Mouse (Mus musculus) thymus, adult 2 months (tissue): ENCODE data around the gene Arhgef28. TPM values are rescaled to one million over a fixed set of nuclear protein-coding genes. Genes with fewer than 3 reads are reported as not detected.

Experiments used
- DNase-seq: peaks from one replicate; pipeline ENCODE4 v3.0.0; 2021
- H3K27ac ChIP-seq: fragments of 200-500 bp; 2 replicates; pipeline ENCODE4 v1.5.1; 2012; ENCODE audit warnings: low read length, control low read depth; ENCODE audit not compliant: control insufficient read depth, insufficient read depth
- H3K27me3 ChIP-seq: fragments of 200-500 bp; 2 replicates; pipeline ENCODE4 v1.6.1; 2012; ENCODE audit warnings: mild to moderate bottlenecking, low read length, moderate library complexity, mixed read lengths; ENCODE audit not compliant: control insufficient read depth, insufficient read depth
- H3K36me3 ChIP-seq: fragments of 200-500 bp; 2 replicates; pipeline ENCODE4 v1.6.1; 2012; ENCODE audit warnings: mild to moderate bottlenecking, low read length, moderate library complexity; ENCODE audit not compliant: control insufficient read depth, insufficient read depth
- H3K4me1 ChIP-seq: fragments of 200-500 bp; replicated peaks from 2 replicates; pipeline ENCODE4 v1.6.1; 2012; ENCODE audit warnings: low read length; ENCODE audit not compliant: control insufficient read depth, insufficient read depth
- H3K4me3 ChIP-seq: fragments of 200-500 bp; 2 replicates; pipeline ENCODE4 v1.5.1; 2012; ENCODE audit warnings: mild to moderate bottlenecking, low read length, control low read depth, moderate library complexity; ENCODE audit not compliant: control insufficient read depth, insufficient read depth
- CTCF ChIP-seq: fragments of 200-500 bp; IDR thresholded peaks from 2 replicates; pipeline ENCODE4 v1.5.1; 2012; ENCODE audit warnings: mild to moderate bottlenecking, control low read depth, low read length, moderate library complexity, borderline replicate concordance; ENCODE audit not compliant: control insufficient read depth, poor library complexity, insufficient read depth; ENCODE audit errors: extremely low read depth
- POLR2A ChIP-seq: fragments of 200-500 bp; IDR thresholded peaks from 2 replicates; pipeline ENCODE4 v1.6.1; 2012; ENCODE audit warnings: mild to moderate bottlenecking, low read length, control low read depth, moderate library complexity; ENCODE audit not compliant: control insufficient read depth, poor library complexity, insufficient read depth; ENCODE audit errors: extremely low read depth
- WGBS: fragments of 180-500 bp; shearing (Covaris S2); methylation state at CpG from one replicate; pipeline ENCODE4 v1.1.7; 2018; 5-methylcytosine and 5-hydroxymethylcytosine counted together
- polyA plus RNA-seq: library from polyadenylated mRNA; depleted of rRNA; stranded (reverse); fragments of >200 nt; gene quantifications from 2 replicates; pipeline ENCODE4 v1.2.3, GENCODE M21; 2012; rRNA removed

Arhgef28 gene
- 1.7 and 2.0 TPM in 2 replicates for polyA plus RNA-seq

DNA sequence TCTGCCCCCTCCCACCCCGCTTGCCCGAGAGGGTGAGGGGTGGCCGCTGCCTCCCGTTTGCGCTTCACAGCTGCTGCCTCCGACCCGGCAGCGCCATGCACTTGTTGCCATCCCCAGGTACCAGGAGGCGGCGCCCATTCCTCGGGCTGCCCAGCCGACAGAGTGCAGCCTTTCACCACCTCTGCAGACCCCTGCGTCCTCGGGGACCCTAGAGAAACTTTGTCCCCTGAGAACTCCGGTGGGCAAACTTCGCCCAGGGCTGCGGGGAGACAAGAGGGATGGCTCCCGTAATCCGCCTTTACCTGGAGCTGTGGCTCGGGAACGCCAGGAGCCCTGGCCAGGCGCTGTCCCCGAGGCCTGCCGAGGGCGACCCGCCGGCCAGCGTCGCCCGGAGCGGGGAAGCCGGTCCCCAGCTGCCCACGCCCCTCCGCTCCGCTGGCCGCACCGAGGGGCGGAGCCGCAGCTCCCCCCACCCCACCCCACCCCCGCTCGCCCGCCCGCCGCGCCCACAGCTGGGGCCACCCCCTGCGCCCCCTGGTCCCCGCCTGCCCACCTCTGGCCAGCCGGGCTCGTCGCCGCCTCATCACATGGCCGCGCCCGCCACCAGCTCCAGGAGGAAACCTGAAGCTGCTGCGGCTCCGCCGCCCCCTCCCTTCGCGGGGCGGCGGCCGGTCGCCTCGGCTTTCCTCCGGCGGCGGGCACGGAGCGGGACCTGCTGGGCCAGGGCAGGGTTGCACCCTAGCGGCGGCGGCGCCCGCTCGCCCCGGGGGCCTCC is at the start of gene Arhgef28:
Gene Arhgef28, minus strand, starts transcription at position 669 of the 775 bp plus-strand sequence.
- TF ChIP-seq CTCF = 0 out of 2 replicates have a peak, but pooled peaks have one; percentile 32
- TF ChIP-seq POLR2A = no peak
- peak; percentile 40 for DNase-seq
- 0 out of 2 replicates have a peak, but pooled peaks cover 5% of the 10 kb centered on the region for H3K4me1 ChIP-seq
- H3K36me3 ChIP-seq = no peaks in the 10 kb centered on the region
- H3K27ac ChIP-seq = no peak within 1 kb of the TSS
- H3K27me3 ChIP-seq = peaks cover 4% of the 10 kb centered on the region; the same call in 1 of the 2 replicates
- whole genome bisulfite sequencing = 1% methylated on average over 74 of the region's 76 CpGs
- peak within 1 kb of the TSS; percentile 37 for H3K4me3 ChIP-seq

DNA sequence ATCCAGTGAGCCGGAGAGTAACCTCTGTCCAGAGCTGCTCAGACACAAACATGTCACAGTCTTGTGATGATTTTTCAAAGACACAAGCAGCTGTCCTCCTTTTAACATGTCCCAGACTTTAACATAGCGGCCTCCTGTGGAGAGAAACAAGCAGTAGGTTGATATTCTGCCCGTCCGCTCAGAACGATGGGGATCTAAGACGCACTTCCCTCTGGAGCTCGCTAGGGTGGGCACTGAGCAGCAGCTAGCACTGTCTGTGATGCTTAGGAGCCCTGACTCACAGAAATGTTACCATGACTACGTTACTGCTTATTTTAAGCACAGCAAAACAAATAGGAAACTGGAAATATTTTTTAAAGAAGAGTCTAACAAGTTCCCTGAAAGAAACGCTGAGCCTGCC is 48.7 kb upstream of the Arhgef28 start:
- Histone ChIP-seq H3K27ac (no peak overlapping the region), H3K4me3 (no peak overlapping the region), H3K36me3 (peaks cover 74% of the 10 kb centered on the region), H3K27me3 (no peaks in the 10 kb centered on the region), H3K4me1 (no peaks in the 10 kb centered on the region)
- TF ChIP-seq POLR2A (no peak), CTCF (no peak)
- 93% methylated on average over 9 of the region's 9 CpGs for WGBS
- no peak for DNase-seq

DNA sequence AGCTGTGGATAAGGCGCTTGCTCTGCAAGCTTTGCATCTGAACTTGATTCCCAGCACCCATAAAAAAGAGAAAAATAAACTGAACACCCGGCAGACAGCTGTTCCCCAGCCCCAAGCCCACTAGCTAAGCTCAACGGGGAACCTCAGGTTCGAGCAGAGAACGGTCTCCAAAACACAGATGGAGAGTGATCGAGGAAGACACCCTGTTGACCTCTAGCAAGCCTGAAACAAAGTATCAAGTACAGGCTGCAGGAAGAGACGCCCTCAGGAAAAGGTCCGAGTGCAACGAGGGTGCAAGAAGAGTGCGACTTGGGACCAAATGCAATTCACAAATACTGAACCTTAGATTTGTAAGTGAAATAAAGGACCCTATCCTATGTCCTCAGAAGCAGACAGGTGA is 43.4 kb upstream of the Arhgef28 start:
- H3K4me3 ChIP-seq = no peak overlapping the region
- 97% methylated on average over 10 of the region's 10 CpGs for WGBS
- H3K27ac ChIP-seq = no peak overlapping the region
- DNase-seq = no peak
- H3K36me3 ChIP-seq = peaks cover 65% of the 10 kb centered on the region
- H3K4me1 ChIP-seq = peaks cover 2% of the 10 kb centered on the region; the same call in 1 of the 2 replicates
- TF ChIP-seq POLR2A (no peak), CTCF (no peak)
- no peaks in the 10 kb centered on the region for H3K27me3 ChIP-seq

DNA sequence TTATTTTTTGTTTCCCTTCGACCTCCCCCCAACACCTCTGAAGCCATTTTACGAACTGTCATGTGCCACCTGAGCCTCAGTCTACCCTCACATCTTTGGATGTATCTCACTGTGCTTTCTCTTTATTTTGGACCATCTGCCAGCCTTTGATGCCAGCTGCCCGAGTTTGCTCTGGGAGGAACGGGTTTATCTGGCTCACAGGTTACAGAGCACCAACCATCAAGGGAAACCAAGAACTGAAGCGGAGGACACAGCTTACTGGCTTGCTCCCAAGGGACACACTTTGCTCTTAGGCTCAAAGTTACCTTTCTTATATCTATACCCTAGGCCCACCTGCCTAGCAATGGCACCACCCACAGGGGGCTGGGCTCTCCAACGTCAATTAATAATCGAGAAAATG is 39.1 kb upstream of the Arhgef28 start:
- no peak for TF ChIP-seq CTCF
- no peak for TF ChIP-seq POLR2A
- Histone ChIP-seq H3K4me3 (no peak overlapping the region), H3K4me1 (peaks cover 2% of the 10 kb centered on the region; the same call in 1 of the 2 replicates), H3K27me3 (no peaks in the 10 kb centered on the region), H3K27ac (no peak overlapping the region), H3K36me3 (peaks cover 26% of the 10 kb centered on the region)
- no peak for DNase-seq
- 81% methylated on average over 7 of the region's 7 CpGs for WGBS

DNA sequence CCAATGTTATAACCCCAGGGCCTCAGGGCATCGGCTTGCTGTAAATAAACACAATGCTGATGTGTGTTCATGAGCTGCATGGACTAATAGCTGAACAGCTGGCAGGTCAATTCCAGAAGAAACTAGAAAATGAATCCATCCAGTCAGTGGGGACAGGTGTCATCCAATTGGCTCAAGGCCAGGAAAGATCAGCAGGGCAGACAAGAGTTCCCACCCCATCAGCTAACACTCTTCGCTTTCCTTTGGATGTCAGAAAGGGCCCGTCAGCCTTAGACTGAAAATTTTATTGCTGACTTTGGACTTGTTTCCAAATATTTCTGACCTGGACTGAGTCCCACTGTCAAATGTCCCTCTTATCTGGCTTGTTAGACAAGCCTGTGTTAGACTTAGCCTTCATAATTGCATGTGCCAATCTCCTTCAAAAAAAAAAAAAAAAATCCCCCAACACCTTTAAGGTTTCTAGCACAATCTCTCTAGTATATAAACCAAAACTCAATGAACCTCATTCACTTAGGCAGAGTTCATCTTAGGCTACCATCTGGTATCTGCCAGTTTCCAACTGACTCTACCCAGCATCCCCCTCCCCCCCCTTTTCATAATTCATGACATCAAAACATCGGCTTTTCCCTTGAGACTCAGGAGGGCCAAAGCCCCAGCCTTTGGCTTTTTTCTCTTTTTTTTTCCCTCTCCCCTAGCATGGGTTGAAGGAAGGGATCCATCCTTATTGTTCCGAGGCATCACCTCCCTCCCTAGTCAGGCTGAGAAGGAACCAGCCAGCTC is 38.5 kb upstream of the Arhgef28 start:
- peaks cover 20% of the 10 kb centered on the region for H3K36me3 ChIP-seq
- H3K27me3 ChIP-seq = no peaks in the 10 kb centered on the region
- H3K4me3 ChIP-seq = no peak overlapping the region
- peaks cover 2% of the 10 kb centered on the region; the same call in 1 of the 2 replicates for H3K4me1 ChIP-seq
- H3K27ac ChIP-seq = no peak overlapping the region
- WGBS = 85% methylated on average over 5 of the region's 5 CpGs
- DNase-seq = no peak
- TF ChIP-seq CTCF = no peak
- no peak for TF ChIP-seq POLR2A

DNA sequence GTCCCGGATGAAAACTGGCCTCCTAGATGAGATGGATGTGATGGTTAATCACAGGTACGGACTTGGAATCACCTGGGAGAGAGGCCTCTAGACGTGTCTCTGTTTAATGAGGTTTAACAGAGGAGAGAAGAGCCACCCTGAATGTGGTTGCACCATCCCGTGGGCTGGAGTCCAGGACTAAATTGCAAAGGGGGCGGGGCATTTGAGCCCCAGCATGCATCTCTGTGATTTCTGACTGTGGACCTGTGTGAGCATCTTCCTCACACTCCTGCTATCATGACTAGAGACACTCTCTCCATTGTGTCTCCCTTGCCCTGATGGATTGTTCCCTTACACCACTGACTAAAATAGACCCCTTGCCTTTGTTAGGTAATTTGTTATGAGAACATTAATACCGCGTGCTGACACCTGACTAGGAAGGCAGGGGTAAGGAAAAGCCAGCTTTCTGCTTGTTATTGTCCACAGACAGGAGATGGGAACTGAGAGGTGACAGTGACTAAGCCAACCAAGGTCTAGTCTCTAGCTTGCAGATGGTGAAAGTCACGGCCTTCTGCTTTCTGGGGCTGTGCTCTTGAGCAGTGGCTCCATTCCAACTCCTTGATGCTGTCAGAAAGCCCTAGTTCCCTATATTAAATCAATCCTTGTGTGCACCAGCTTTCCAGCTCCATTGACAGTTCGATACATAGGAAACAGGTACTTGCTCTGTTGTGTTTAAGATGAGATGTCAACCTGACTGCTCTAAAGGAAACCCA is 35.5 kb upstream of the Arhgef28 start:
- H3K36me3 ChIP-seq = no peaks in the 10 kb centered on the region
- H3K27ac ChIP-seq = no peak overlapping the region
- no peaks in the 10 kb centered on the region for H3K27me3 ChIP-seq
- no peak for TF ChIP-seq POLR2A
- no peak for TF ChIP-seq CTCF
- H3K4me3 ChIP-seq = no peak overlapping the region
- no peak for DNase-seq
- 64% methylated on average over 9 of the region's 9 CpGs for WGBS
- peaks cover 2% of the 10 kb centered on the region; the same call in 1 of the 2 replicates for H3K4me1 ChIP-seq
